Mouse (Mus musculus) C2C12 (cell line): ENCODE results near the gene Magi1.

Source experiments
- CEBPB ChIP-seq: IDR thresholded peaks from one replicate; pipeline ENCODE4 v1.6.1; 2011; ENCODE audit warnings: low read depth, mild to moderate bottlenecking, control low read depth, moderate library complexity
- CTCF ChIP-seq: IDR thresholded peaks from one replicate; pipeline ENCODE4 v1.5.1; 2011; ENCODE audit not compliant: control insufficient read depth, insufficient read depth, insufficient read length

GRCm38 (mm10) chr6:93678766-93679165 lies 605.0 kb downstream of the Magi1 start:
- TF ChIP-seq CTCF: no peak
- no peak for TF ChIP-seq CEBPB
